Mouse (Mus musculus) A20 (cell line): ENCODE measurements at regions not wholly inside any gene's neighbourhood (a gene's known extent, or its start where the extent isn't known, plus 50 kb on each side); places are given as distances from the start of the nearest gene placed in this dataset.

Source experiments
- DNase-seq: peaks from one replicate; pipeline ENCODE4 v3.0.0-alpha.2; 2011; ENCODE audit warnings: low read depth, low spot score

DNA sequence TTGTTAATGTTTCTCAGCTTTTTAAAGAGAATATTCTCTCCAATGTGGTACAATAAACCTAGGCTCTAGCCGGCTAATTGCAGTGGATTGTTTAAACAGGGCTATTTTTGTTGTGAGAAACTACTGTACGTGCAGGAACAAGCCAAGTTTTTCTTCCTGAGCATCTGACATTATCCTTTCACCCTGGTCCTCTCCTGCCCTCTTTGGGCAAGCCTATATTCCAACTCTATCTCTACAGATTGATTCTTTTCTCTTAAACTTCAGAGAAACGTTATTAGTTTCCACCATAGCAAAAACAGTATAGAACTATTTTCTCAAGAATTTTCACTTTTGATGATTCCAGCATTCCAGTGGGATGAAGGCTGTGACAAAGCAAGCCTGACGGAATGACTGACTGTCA is 535.2 kb downstream of the Fgf9 start:
- DNase-seq = no peak

DNA sequence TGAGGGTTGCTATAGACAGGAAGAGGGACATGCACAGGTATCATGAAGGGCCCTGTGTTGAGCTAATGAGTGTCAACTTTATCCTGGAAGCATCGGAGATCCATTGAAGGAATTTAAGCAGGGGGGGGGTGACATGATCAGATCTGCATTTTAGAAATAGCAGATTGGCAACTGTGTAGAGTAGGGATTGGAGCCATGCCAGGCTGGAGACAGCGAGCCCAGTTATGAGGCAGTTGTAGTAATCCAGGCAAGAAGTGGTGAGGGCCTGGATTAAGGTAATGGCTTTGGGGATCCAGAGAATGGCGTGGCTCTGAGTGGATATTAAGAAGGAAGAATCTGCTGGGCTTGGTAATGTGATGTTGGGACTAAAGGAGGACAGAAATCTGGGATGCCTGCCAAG is 528.5 kb downstream of the Fgf9 start:
- no peak for DNase-seq

GRCm38 (mm10) chr14:58597810-58598209 is 527.5 kb downstream of the Fgf9 start:
- no peak for DNase-seq

- no peak for DNase-seq
Measured at GRCm38 (mm10) chr14:58596936-58597335, 526.6 kb downstream of the Fgf9 start.

DNA sequence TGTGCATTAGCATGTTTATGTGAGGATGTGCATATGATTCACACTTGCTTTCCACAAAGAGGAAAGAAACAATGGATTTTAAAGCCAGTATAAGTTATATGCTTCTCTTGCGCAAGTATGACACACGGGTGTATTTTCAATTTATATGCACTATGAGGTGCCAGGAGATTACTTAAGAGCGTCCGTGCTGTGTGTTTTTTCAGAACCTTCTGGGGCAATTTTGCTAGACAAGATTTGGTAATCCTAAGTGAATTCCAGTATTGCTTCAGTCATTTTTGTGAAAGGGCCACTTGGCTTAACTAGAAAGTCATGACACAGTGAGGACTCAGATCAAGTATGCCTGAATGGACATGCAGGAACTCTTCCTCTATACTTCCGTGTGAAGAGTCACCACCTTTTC is 511.5 kb downstream of the Fgf9 start:
- DNase-seq = no peak

DNA sequence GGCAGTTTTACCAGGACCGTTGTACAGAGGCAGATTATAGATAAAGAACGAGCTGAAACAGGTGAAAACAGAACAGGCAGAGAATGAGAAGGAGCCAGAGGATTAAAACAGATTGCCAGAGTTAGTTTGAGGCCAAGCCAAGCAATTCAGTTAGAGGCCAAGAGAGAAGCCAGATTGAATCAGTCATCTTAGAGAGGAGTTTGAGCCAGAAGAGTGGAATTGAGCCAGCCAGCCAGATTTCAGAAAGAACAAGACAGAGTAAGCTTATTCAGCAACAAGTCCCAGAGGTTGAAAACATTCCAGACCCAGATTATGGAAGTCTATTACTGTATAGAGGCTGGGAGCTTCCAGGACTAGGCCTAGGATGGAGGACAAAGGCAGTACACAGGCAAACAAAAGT is 499.7 kb downstream of the Fgf9 start:
- no peak for DNase-seq

DNA sequence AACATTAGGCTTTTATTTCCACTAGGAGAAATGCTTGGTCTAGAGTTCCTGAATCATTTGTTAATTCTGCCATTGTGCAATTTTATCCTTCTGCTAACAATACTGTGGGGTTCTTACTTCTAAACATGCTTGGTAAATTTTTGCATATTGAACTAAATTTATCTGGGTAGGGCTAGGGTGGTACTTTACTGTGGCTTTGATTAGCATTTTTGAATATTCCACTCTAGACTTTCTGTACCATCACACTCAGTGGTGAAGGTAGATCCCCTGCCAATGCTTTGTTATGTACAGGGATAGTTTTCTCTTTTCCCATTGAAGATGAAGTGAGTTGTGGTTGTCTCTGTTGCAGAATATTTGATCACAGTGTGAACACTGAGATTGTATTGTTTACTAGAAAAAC is 497.1 kb downstream of the Fgf9 start:
- DNase-seq = no peak

- peak; percentile 17 for DNase-seq
Measured at GRCm38 (mm10) chr14:58563082-58563481, 492.7 kb downstream of the Fgf9 start.

DNA sequence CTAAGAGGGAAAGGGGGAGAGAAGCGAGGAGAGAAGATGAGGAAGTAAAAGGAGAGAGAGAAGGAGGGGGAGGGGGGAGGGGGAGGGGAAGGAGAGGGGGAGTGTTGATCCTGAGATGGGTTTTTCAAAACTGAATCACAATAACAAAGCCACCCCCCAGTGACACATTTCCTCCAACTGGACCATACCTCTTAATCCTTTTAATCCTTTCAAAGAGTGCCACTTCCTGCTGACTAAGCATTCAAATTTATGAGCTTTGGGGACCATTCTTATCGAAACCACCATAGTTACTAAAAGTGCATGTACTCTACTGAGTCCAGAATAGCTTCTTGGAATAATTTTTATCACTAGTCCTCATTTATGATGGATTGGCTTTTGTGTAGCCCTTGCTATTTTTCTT is 480.4 kb downstream of the Fgf9 start:
- no peak for DNase-seq

- no peak for DNase-seq
Measured at GRCm38 (mm10) chr14:58545778-58546177, 475.4 kb downstream of the Fgf9 start.

GRCm38 (mm10) chr14:58543140-58543767 is 472.9 kb downstream of the Fgf9 start:
- DNase-seq = no peak

GRCm38 (mm10) chr14:58538135-58538534 is 467.8 kb downstream of the Fgf9 start:
- DNase-seq = no peak

DNA sequence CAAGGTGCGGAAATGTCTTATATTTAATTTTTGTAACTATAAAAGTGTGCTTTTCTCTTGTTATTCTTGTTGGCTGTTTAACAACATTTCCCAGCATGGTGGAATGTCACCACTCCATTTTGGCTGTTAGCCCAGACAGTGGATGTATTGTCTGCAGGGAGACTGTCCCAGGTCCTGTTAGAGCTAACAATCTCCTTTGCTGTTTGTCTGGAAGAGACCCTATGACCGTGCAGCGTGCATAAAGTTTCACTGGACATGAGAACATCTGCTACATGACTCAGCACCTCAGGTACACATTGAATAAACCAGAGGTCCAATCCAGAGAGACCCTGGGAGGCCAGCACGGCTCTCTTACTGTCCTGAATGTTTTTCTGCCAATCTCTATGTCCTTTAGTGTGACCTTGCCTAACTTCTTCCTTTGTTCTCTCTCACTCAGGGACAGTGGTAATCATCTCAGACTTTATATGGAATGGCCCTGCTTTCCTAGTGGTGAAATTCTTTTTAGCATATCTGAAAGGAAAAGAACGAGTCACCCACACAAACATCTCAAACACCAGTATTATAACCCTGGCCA is 450.7 kb downstream of the Fgf9 start:
- no peak for DNase-seq

GRCm38 (mm10) chr14:58520384-58520783 is 450.0 kb downstream of the Fgf9 start:
- no peak for DNase-seq

GRCm38 (mm10) chr14:58519086-58519485 is 448.7 kb downstream of the Fgf9 start:
- no peak for DNase-seq

DNA sequence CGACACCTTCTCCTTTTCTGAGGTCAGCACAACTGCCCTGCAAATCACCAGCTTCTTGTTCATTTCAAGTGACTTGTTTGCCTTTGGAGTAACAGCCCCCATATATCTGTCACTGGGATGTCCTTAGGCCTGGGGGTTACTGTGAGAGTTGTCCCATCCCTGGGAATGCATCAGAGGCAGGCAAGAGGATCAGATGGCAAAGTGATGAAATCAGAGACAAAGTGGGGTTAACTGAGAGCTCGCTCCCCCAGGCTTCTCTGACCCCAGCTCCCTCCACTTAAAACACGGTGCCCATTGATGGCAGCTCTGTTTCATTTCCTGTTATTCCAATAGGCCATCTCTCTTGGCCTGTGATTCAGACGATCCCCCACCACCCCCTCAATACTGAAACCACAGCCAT is 446.2 kb downstream of the Fgf9 start:
- DNase-seq = no peak

DNA sequence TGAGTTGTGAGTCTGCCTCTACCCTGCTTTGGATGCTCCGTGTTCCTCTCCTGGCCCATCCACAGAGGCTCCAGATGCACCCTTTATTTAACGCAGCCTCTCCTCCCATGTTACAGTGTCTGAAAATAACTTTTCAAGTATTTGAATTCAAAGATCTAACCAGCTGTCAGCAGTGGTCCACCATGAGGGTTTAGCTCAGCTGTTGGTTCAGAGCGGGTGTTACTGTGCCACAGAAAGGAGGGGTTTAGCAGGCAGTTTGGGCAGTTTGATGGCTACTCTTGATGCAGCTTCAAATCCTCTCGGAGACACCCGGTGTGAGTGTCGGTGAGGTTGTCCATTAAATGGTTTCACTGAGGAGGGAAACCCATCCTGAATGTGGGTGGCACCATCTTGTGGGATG is 441.8 kb downstream of the Fgf9 start:
- no peak for DNase-seq

DNA sequence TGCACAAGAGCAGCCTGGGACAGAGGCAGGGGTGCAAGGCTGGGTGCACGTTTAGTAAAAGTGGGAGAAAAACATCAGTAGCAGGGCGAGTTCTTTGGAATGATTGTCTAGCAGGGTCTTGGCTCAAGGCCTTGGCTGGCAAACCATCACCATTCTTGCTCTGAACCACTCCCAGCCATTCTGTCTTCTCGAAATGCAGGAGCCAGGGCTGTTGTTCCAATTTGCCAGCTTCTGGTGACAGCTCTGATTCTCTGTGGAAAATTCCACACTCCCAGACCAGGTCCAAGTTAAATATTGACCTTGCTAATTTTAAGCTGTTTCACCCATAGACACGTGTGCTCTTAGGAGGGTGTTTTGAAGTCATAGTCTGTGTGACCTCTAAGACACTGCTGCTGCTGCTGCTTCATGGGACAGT is 441.2 kb downstream of the Fgf9 start:
- no peak for DNase-seq

DNA sequence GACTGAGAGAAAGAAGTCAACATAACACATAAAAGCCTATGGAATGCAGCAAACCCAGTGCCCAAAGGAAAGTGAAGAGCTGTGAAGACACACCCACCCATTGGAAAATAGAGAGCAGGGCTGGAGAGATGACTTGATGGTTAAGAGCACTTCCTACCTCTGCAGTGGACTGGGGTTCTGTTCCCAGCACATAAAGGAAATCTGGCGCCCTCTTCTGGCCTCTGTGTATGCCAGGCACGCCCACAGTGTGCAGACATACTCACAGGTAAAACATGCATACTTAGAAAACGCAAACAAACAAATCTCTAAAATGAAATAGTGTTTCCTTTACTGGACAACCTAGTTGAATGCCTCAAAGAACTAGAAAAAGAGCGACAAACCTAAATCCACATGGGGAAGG is 440.4 kb downstream of the Fgf9 start:
- DNase-seq = peak; percentile 31

- DNase-seq = no peak
Measured at GRCm38 (mm10) chr14:58509106-58509505, 438.8 kb downstream of the Fgf9 start.

- DNase-seq = no peak
Measured at GRCm38 (mm10) chr14:58506490-58506889, 436.1 kb downstream of the Fgf9 start.

DNA sequence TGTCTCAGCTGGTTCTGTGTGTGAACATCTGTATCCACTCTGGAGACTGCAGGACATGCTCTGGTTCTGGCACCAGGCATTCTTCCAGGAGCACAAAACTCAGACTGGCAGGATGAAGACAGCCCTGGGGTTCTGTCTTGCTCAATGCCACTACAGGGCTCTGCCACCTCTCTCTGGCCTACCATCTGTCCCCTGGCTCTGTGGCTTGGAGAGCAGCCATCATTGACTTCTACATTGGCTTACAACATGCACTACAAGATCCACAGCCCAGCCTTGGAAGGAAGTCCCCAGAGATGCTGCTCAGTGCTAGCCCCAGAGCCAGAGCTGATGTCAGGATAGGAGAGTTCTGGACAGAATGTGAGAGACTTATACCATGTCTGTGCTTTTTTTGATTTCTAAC is 435.5 kb downstream of the Fgf9 start:
- DNase-seq = no peak

DNA sequence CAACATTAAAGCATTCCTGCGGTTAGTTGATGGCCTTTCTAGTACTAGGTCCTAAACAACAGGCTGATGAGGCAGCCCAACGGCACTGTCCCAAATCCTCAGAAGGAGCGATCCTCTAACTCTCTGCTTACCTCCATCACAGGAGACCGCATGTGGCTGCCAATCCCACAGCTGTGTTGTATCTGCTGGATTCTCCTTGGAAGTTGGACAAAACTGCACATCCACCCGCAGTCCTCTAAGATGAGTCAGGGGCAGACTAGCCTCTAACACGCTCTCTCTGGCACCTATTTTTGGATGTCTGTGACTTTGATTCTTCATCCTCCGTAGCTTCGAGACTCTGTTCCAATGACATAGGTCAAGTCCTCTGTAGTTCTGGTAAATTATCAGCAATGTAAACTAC is 432.5 kb downstream of the Fgf9 start:
- no peak for DNase-seq

GRCm38 (mm10) chr14:58500014-58500413 is 429.7 kb downstream of the Fgf9 start:
- no peak for DNase-seq
